Mouse (Mus musculus): ENCODE data around the gene Cacna2d1.

DNA sequence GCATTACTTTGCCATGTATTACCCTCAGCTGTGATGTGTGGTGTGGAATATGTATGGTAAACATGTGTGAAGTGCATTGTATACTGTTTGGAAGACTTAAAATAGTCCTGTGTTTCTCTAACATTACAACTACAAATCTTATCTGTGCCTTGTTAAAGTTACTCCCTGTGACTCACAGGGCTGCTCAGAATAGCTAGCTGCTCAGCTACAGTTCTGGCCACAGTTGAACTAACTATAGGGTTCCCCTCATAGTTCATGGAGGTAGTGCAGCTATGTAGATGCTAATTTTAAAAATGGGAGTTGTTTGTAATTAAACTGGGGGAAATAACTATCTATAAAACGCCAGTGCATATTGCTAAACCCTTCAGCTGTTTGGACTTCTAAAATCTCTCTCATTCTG is 319.3 kb downstream of the Cacna2d1 start:
- no peak for TF ChIP-seq USF1 (IDR thresholded peaks at IDR 0.05; ENCODE audit: low read depth, low read length)
- TF ChIP-seq CTCF (IDR thresholded peaks at IDR 0.05 in 2 of 3, conservative IDR thresholded peaks at IDR 0.05 in 1 of 3; ENCODE audit: control insufficient read depth in 1 of 3, insufficient read depth in 1 of 3, low read depth in 2 of 3, low read length in 3 of 3, poor library complexity in 1 of 3, severe bottlenecking in 1 of 3), result no peak
- no peak for TF ChIP-seq POLR2A (IDR thresholded peaks at IDR 0.05; ENCODE audit: control insufficient read depth in 1 of 2, insufficient read depth in 1 of 2, low read depth in 1 of 2, low read length in 2 of 2, poor library complexity in 1 of 2)
- TF ChIP-seq ELF1 (IDR thresholded peaks at IDR 0.05; ENCODE audit: low read depth, low read length), result no peak
- TF ChIP-seq MYC (IDR thresholded peaks at IDR 0.05; ENCODE audit: low read depth, low read length), result no peak
- no peak for TF ChIP-seq RCOR1 (IDR thresholded peaks at IDR 0.05; ENCODE audit: low read depth, low read length)
- no peak for TF ChIP-seq HCFC1 (IDR thresholded peaks at IDR 0.05; ENCODE audit: low read depth, low read length)
- TF ChIP-seq BHLHE40 (IDR thresholded peaks at IDR 0.05; ENCODE audit: borderline replicate concordance, low read depth, low read length), result no peak
